Mouse (Mus musculus) thymus, postnatal 4 days (tissue): ENCODE measurements around the gene Alx3.

Experiments
- DNase-seq: peaks from one replicate; pipeline ENCODE4 v3.0.0; 2021

Gene Alx3

DNA sequence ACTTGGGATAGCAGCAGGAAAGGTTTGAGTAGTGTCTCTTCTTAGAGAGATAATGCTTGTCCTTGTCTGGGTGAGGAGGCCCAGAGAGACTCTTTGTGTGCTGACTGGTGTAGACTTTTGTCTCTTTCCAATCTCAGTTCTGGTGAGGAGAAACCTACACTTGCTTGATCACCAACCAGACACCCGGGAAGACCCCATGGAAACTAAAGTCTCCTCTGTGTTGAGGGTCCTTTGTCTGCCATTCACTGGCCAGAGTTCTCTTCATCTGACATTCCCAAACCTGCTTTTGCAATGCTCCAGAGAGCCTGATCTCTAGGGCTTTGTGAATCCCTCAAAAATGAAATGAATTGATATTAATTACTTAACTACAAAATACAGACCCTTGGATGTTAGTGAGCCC, 10.9 kb upstream of the Alx3 start:
- DNase-seq, result no peak

- no peak for DNase-seq
Observed at GRCm38 (mm10) chr3:107586504-107586903, 8.3 kb upstream of the Alx3 start.

GRCm38 (mm10) chr3:107591612-107592011, 3.2 kb upstream of the Alx3 start:
- DNase-seq, result no peak

DNA sequence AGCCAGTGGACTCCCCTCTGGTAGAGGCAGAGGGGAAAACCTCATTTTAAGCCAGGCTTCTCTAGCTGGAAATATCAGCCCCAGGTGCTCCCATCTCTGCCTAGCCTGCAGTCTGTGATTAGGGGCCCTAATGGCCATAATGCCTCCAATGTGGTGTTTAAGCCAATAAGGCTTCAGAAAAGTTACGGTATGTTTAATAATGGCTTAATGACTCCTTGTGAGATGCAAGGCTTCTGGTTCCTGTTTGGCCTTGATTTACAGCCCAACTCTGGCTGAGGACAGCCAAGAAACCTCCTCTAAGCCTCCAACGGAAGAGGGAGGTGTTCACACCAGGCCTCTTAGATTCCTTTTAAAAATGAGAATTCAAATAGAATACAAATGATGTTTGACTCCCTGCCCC, 1.2 kb upstream of the Alx3 start:
- no peak for DNase-seq

DNA sequence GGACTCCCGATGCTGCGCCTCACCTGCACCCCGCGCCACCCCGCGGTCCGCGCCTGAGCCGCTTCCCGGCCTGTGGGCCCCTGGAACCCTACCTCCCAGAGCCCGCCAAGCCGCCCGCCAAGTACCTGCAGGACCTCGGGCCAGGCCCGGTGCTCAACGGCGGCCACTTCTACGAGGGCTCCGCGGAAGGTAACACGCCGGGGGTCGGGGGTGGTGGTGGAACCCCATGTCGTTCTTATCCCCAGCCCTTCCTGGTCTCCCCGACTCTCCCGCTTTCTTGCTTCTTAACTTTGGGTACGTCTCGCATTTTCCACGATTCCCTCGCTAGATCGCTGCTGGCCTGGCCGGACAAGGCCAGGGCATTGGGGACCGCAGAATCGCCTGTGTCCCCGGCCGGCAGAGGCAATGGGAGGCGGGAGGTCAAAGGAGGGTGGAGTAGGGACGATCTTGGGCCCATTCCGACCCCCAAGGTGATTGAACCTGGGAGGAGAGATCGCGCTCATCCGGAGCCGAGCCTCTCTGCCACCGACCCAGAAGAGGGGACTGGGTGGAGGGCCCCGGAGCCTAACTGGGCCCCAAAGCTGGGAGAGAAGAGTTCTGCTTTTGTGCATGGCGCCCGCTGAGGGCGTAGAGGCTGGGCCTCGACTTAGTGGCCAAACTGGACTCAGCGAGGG, 570 bp downstream of the Alx3 start:
- DNase-seq, result peak; percentile 27

DNA sequence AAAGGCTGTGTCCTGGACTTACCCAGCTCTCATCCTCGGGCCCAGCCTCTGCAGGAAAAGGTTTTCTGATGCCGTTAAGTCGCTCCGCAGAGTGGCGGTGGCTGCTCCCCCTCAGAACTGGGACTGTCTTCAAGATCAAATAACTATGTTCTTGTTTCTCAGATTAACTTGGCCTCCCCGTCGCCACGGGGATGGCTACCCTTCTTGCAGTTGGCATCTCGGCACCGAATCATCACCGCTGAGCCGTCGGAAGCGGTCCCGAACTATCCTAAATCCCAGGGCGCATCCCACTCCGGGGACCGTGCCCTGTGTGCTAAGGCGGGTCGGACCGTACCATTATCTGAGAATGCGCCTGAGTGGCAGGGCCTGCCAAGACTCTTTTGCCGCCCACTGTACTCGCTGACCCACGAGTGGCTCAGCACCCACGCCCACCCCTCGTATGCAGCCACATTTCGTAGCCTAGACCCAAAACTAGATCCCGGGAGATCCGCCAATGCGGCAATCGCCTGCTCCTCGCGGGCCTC, 1.2 kb downstream of the Alx3 start:
- no peak for DNase-seq

GRCm38 (mm10) chr3:107596559-107596958, 1.7 kb downstream of the Alx3 start:
- no peak for DNase-seq

GRCm38 (mm10) chr3:107597134-107597533, 2.3 kb downstream of the Alx3 start:
- no peak for DNase-seq

- no peak for DNase-seq
Observed at GRCm38 (mm10) chr3:107597586-107598389, 3.0 kb downstream of the Alx3 start.

DNA sequence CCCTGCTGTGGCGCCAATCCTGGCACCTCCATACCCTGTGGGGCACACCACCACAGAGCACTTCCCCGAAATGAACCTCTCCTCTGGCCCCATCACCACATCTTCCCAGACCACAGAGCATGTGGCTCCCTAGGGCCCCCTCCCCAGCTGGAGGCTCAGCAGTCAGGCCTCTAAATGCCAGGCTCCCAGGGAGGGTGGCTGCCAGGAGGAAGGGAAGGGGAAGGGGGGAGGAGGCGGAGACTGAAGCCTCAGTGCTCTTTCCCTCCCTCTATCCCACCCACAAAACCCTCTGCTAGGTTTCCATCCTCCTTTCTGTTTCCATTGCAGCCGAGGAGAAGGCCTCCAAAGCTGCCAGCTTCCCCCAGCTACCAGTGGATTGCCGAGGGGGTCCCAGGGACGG, 5.3 kb downstream of the Alx3 start:
- DNase-seq, result no peak

DNA sequence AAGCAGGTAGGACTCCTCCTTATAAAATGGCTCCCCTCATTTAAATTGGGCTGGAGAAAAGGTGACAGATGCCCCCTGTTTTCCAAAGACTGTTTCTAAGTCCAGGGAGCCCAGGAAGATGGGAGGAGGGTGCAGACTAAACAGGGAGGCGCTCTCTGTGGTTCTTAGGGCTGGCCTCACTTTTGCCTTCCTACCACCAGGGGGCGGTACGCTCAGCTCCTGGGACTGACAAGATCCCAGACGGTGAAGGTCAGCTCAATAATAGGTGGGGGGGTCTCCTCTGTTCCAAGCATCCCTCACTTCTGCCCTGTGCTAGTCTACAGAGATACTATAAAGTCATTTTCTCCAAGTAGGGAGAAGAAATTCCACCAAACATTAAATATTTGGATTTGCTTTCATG, 10.5 kb downstream of the Alx3 start:
- peak; percentile 77 for DNase-seq

DNA sequence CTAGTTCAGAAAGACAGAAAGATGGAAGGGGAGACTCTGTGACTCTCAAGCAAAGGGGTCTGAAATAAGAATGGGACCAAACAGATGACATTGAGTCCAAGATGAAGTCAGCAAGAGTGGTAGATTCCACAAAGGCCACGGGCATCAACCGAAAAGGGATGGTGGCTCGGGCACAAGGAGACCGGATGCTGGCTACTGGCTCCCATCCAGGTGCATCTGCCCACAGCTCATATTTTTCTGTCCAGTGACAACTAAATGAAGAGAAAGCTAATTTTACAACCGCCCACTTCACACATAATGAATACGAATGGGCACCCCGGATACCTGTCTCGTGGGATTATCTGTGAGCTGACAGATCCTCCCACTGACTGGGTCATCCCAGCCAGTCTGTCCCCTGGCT, 12.4 kb downstream of the Alx3 start:
- DNase-seq, result no peak

DNA sequence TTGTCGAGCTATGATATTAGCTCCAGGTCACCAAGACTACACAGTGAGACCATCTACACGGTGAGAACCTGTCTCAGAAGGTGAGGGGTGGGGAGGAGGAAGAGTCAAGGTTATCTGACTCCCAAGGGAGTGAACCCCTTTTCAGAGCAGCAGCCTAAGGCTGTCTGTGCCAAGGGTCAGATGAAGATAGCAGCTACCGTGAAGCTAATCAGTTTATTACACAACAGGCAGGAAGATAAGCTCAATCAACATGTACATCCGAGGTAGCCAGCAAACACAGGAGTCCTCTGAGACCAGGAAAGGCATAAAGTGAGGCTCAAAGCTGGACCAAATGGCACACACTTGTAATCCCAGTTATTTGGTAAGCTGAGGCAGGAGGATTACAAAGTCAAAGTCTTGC, 14.0 kb downstream of the Alx3 start:
- no peak for DNase-seq

- DNase-seq, result no peak
Observed at GRCm38 (mm10) chr3:107609376-107609775, 14.5 kb downstream of the Alx3 start.

DNA sequence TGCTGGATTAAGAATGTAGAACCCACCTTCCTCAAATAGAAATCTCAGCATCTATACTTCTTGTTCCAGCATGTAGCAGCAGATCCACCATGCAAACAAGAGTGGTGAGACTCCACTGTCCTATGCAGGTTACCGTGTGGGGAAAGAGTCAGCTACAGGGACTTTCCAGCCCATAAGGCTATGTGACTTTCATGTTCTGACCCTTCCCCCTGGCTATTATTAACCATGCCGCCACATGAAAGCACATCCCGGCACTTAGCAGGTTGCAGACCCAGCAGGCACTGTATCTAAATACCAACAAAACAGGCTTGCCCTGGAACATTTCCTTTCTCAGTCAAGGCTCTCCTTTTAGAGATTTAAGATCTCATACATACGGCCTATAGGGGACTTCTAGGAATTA, 16.6 kb downstream of the Alx3 start:
- DNase-seq, result no peak

DNA sequence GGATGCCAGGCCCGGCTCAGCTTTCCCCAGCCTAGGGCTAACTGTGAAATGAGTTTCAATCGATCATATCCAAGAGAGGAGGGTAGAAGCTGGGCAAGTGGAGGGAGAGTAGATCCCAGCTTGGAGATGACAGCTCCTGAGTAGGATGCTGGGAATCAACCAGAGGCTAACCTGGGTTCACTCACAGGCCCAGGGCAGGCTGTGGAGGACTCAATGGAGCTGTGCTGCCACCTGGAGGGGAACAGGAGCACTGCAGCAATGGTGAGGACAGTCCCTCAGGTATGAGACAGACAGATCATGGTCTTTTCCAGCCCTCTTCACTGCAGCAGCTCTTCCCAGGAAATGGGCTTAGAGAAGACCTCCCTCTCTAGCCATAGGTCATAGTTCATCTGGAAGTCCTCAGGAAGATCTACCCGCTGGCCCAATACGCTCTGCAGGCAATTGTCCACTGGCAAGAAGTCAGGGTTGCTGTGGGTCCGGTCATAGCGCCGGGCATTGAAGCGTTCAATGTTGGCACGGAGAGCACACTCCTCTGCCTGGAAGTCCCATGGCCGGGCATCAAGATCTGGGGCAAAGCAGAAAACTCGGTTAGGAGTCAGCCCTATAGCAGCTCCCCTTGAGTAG, 18.2 kb downstream of the Alx3 start:
- peak; percentile 84 for DNase-seq

DNA sequence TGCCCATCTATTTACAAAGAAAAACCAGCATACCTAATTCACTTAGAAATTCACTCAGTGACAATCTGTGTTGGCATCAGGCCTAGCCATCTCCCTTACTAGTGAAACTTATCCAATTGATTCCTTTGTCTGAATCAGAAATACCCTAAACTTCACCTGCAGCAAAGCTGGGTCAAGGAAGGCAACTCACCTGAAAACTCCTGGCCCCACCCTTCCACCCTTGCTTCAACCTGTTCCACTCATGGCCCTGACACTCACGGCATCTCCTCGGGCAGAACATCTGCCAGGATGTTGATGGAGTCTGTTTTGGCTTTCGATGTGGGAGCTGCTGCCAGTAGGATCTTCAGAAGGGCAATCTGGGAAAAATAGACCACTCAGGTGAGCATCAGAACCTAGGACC, 23.0 kb downstream of the Alx3 start:
- no peak for DNase-seq

DNA sequence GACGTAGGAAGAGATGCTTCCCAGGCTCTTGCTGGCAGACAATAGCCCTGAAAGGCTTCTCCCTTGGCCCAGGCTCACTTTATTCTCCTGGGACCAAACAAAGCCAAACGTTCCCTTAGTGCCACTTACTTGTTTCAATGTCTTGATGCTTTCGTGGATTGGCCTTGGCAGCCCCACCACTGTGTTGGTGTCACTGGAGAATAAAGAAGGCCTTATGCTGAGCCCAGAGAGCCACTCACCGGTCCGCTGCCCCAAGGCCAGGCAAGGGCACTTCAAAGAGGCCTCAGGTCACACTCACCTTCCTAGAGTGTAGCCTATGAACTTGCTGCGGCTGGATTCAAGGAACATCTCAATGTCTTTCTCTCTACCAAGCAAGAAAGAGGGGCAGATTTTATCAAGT, 25.1 kb downstream of the Alx3 start:
- DNase-seq, result no peak

DNA sequence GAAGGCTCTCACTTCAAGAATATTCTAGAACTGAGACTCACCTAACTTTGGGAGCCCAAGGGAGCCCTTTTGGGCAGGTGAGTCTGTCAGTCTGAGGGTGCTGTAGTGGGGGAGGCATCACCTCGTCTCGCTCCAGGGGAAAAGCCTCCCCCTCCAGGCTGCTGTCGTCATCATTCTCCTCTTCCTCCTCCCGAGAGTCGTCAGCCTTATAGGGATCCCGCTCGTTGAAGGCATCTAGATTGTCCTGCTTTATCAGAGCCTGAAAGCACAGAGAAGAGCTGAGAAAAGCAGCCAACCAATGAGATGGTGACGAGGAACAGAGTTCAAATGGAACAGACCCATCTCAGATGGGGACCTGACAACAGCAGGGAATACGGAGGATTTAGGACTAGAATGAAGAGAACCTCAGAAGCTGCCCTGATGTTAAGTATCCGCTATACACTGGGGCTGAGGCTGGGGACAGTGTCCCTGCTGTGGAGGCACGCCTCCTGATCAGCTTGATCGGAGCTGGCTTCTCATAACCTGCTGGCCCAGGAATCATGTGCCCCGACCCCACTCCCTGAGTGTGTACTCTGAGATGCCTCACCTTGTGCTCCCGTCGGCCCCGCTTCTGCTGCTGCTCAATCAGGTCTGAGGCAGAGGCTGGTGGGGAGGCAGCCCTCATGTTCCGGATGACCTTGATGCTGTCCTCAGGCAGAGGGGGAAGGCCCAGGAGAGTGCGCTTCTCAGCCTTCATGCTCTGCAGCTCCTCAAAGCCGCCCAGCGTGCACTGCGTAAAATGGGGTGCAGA, 26.6 kb downstream of the Alx3 start:
- no peak for DNase-seq

GRCm38 (mm10) chr3:107622537-107622936, 27.7 kb downstream of the Alx3 start:
- no peak for DNase-seq

GRCm38 (mm10) chr3:107624424-107624823, 29.6 kb downstream of the Alx3 start:
- no peak for DNase-seq

DNA sequence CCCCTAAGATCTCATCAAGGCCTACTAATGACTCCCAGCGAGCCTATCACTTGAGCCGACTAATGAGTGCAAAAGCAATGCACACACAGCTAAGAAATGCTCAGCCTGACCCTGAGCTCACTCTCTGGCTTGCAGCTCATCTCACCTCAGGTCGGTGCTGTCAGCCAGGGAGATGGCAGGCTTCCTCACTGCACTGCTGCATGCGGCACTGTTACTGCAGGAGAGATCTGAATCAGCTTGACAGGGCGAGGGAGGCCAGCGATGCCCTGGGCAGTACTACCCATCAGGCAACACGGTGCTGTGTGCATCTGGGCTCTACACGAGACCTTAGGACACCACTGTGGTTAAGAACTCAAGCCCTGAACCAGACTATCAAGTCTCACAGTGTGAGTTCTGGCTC, 30.7 kb downstream of the Alx3 start:
- DNase-seq, result no peak

DNA sequence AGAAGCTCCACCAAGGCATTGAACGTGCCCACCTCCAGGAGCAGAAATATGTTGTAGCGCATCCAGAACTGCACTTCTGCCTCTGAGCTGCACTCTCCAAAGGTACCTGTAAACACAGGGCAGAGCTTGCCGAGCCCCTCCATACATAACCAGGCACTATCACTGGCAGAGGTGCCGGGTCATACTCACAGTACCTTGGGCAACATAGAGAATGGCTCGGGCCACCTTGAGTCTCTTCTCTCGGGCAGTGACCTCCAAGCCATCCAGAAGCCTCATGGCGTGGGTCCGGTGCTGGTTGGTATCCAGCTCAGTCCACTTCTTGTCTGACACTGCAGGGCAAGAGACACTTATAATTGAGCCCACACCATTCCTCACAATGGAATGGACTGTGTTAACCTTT, 31.9 kb downstream of the Alx3 start:
- no peak for DNase-seq
